Mouse (Mus musculus) liver, postnatal 0 days (tissue): ENCODE data around the gene B3gnt7.

ENCODE experiments used
- CTCF ChIP-seq: sonication (generic); IDR thresholded peaks from 2 replicates; pipeline ENCODE4 v1.5.1; 2016; ENCODE audit warnings: antibody characterized with exemption, low read depth
- EP300 ChIP-seq: IDR thresholded peaks from 2 replicates; pipeline ENCODE4 v1.6.1; 2016; ENCODE audit warnings: antibody characterized with exemption, low read depth, mild to moderate bottlenecking

DNA sequence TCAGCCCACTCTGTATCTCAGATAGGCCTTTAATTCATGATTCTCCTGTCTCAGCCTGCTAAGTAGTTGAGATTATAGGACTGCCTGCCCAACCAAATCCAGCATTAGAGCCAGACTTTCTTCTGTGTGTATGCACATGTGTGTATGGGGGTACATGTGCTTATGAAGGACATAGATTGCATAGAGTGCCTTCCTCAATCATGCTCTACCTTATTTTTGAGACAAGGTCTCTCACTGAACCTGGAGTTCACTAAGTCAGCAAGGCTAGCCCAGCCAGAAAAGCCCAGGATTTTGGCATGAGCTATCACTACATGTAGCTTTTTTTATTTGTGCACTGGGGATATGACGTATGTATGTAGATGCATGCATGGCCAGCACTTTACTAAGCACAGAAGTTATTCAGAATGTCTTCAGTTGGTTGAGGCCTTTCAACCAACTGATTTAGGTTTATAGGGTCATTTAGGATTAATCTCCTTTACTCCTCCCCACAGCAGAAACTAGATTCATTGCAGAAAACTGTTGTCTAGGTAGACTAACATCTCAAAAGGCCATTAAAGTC lies 40.5 kb downstream of the B3gnt7 start:
- TF ChIP-seq CTCF (no peak), EP300 (no peak)
